Mouse (Mus musculus): ENCODE data around the gene Rnf215.

GRCm38 (mm10) chr11:4189182-4189581 is 54.2 kb downstream of the Rnf215 start:
- TF ChIP-seq CTCF (IDR thresholded peaks at IDR 0.05; ENCODE audit: low read depth) = no peak
- TF ChIP-seq EP300 (optimal IDR thresholded peaks at IDR 0.05) = no peak

Data from stomach, postnatal 0 days (tissue).